Mouse (Mus musculus) left cerebral cortex, adult 11 months (tissue): ENCODE measurements around the gene Arel1.

ENCODE experiments used
- DNase-seq: peaks from one replicate; pipeline ENCODE4 v3.0.0; 2022; ENCODE audit warnings: low spot score

The Arel1 gene

DNA sequence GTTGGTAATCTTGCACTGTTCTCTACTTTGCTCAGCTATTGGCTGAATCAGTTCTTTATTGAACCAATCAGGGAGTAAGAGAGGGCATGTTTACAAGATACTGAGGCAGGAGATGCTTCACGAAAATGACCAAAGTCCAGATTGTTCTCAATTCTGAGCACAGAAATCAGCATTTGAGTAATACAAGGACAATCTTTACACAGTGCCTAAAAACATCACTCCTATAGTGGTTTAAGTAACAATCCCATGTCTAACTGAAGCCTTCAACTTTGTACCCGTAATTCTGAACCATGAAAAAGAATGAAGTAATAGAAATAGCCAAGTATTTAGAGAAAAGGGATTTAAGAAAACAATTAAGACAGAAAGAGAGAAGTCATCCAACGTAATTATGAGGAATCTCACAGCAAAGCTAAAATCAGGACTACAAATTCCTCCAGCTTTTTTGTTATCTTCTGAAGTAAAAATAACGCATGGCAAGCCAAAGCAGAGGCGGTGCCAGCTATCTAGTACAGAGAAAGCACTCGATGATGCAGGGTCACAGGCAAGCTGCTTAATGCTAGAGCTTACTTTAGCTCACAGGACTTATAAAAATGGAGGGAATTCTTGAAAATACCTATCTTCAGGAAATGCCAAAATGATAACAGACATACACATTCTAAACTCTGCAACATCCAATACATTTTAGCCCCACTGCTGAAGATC lies 22.0 kb downstream of the Arel1 start:
- no peak for DNase-seq

DNA sequence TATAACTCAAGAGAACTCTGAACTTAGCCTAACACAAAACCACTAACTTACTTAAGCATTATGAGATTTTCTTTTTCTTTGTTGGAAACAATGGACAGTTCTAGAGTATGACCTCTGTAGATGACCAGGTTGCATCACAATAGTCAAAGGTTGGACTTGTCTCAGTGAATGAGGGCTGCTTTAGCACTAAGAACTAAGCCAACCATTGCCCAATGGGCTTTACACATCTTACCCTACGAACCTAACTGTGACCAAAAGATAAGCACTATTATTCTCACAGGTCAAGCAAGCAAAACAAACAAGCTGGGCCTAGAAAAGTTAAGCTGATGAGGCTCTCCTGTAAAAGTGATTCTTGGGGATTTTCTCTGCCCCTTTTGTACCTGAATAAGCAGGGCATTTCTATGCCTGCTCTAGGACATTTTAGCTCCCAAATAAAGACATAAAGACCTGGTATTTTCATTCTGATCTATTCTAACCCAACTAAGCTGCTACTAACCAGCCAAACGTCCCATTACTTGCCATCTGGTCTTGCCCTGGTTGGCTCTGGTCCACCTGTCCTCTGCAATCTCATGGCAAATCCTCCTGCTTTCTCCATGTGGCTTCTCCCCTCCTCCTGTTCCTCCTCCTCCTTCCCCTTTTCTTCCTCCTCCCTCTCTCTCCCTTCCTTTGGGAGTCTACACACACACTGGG lies 22.7 kb downstream of the Arel1 start:
- no peak for DNase-seq

DNA sequence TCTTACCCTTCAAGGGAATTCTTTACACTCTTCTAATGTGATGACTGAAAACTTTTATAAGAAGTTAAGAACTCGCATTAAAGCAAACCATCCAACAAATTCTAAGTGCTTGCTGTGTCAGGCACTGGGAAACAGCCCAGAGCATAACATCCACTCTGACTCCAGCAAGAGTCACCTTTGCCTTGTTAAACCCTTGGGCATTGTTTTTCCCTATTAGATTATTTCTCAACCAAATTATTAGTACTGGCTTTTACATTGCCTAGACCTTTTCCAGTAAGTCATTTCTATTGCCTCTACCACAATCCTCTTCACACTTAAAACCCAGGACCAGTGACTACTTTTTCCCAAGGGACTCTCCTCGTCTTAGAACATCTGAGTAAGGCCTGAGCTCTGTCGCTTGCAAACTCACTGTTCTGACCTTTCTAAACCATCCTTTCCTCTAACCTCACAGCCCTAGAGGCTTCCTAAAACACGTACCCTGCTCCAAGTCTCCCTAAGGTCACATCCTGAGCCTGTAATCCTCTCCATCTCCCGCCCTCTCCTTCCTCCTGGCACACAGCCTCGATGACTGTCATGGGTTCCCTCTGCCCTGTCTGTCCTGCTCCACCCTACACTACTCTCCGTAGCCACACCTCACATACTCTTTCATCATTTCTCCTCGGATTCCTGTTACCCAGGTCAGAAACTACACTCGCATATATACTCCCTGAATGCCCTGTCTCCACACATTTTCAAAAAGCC lies 25.7 kb downstream of the Arel1 start:
- no peak for DNase-seq

DNA sequence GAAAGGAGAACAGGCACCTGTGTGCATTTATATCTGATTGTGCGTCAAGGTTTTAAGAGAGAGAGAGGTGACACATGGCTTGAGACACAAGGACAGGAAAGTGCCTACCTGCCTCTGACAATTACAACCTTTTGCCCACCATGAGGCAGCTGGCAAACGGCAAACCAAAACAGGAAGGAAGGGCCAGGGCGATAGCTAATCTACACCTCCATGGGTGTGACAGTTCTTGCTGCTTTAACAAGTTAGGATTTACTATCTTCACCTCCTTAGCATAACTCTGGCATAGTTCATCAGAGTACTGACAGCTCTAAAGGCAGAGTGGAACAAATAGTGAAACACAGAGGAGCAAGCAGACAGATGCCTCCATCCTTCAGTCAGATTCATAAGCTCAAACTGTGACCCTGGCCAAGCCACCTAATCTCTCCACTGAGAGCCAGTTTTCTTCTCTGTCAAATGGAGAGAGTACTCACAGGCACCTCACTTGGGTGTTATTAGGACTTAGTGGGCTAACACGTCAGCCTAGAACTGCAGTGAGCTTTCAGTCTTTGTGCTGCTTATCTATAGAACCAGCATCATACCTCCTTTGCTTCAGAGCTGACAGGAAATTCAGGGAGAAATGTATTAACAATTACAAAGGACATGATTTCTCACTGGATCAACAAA lies 26.4 kb downstream of the Arel1 start:
- no peak for DNase-seq

DNA sequence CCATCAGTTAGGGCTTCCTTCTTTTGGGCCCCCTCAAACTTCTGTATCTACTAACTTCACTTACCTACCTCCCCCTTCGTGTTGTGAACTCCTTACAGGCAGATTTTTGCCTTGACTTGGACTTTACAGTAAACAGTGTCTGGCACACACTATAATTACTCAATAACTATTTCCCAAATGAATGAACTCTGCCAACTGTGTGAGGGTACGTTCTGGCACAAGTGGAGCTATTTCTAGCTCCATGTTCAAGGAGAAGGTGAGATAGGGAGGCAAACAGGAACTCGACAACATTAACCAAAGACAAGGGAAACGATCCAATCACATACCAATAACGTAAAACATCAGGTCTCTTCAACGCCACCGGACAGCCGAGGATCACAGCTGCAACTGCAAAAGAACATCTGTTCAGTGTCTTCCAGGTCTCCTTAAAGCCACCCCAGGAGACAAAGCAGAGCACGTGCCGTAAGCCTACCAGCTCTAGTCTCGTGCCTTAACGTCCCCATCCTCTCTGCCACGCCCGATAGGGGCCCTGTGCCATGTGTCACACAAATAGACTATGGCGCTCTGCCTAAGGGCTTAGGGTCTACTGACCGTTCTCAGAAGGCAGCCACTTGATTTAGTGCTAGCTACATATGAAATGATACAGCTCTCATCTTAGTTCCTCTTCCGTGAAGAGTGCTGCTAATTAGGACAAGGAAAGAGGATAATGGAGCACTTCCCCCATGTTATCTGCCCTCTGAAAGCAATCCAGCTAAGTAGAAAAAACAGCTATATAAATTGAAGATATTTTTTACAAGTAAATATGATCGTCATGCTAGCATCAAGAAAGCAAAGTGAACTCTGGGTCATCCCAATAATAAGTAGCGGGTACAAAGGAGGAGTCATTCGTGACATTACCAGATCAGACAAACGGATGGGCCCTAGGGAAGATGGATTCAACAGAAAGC lies 27.4 kb downstream of the Arel1 start:
- DNase-seq = no peak

DNA sequence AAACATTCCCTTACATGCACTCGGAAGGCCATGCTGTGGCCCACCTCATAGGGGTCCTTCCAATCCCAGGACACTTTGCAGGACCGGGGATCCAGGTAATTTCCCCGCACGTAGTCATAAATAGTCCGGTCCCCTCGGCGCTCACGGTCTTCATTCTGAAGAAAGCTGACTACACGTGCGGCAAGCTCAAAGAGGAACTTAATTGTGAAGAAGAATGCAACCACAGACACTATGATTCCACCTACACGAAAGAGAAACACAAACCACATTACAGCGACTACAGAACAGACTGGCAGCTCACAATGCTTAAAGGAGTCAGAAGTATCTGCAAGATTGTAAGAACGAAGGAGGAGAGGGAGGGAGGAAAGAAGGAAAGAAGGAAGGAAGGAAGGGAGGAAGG lies 29.0 kb downstream of the Arel1 start:
- DNase-seq = no peak

DNA sequence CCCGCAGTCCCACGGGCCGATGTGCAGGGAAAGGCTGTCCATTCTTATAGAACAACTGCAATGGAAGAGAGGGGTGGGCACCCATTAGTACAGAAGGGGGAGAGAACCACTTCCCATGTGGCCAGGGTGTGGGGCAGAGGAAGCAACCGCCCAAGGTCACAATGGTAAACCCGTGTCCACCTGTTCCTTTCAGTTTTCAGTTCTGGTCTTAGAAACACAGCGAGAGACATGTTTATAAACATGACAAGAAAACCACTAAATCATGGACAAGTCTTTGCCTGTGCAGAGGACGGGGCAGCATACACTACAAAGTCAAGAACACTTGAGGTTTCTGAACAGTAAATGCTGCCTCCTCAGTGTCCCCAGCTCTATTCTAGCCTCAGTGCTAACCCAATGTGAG lies 30.4 kb downstream of the Arel1 start:
- no peak for DNase-seq

DNA sequence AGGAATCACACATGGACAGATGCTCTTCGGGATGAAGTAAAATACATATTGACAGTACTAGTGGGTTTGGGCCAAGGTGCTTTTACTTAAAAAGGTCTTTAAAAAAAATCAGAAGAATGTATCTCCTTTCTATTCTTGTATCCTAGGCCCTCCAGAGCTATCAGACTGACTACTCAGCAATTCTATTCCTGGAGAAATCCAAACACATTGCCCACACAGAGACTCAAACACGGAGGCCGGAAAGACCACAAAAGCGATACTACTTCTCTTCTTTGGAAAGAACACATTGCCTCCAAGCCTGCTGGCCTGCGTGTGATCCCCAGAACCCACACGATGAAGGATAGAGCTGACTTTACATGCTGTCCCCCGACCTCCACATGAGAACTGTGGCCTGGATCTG lies 31.6 kb downstream of the Arel1 start:
- no peak for DNase-seq

DNA sequence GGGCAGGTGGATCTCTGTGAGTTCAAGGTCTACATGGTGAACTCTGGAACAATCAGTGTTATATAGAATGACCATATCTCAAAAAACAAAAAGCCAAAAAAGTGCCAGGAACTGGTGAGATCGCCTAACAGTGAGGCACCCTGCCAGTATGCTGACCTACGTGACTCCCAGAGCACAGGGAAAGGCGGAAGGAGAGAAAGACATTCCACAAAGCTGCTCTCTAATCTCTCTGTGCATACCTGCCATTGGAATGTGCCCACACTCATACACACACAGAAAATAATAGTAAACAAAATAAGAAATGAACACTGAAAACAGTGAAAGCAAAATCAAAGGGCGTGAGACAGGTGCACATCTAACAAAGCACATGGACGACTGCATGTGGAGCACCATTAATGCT lies 35.4 kb downstream of the Arel1 start:
- DNase-seq = no peak

DNA sequence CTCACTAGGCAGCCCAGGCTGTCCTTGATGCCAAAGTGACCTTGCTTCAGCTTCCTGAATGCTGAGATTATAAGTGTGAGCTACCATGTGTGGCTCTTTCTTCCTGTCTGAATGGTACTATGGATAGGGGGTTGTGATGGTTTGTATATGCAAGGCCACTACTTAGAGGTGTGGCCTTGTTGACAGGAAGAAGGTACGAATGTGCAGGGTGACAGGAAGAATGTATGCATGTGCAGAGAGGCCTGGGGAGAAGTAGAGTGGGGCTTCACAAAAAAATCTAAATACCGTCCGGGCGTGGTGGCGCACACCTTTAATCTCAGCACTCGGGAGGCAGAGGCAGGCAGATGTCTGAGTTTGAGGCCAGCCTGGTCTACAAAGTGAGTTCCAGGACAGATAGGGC lies 38.5 kb downstream of the Arel1 start:
- DNase-seq = no peak

DNA sequence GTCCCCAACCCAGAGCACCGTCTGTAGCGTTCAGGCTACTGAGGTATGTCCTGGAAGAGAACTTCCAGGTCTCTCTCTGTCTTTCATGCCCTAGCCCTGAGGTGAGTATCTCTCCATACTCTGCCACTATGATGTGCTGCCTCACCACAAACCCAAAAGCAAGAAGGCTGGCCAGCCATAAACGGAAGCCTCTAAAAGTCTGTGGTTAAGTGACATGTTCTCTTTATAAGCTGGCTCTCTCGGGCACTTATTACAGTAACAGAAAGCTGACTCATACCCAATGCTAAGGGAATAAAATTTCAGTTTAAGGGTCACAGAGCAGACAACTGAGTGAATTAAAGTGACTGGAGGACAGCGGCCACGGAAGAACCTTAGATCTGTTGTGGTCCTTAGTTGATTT lies 44.2 kb downstream of the Arel1 start:
- no peak for DNase-seq

DNA sequence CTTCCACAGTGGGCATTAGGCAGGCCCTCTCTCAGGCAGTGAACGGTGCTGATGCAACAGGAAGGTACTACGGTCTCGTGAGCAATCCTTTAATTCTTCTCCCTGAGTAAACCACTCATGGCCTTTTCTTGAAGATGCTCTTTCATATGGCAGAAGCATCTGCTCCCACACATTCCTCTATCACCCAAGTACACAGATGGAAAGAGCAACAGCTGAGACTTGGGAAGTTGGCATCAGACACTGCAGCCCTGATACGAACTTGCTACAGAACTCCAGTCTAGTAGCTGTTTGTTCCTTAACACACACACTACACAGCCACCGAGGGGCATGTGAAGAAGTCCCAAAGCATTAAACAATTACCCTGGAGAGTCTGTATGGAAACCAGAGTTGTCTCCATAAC lies 46.4 kb downstream of the Arel1 start:
- no peak for DNase-seq

DNA sequence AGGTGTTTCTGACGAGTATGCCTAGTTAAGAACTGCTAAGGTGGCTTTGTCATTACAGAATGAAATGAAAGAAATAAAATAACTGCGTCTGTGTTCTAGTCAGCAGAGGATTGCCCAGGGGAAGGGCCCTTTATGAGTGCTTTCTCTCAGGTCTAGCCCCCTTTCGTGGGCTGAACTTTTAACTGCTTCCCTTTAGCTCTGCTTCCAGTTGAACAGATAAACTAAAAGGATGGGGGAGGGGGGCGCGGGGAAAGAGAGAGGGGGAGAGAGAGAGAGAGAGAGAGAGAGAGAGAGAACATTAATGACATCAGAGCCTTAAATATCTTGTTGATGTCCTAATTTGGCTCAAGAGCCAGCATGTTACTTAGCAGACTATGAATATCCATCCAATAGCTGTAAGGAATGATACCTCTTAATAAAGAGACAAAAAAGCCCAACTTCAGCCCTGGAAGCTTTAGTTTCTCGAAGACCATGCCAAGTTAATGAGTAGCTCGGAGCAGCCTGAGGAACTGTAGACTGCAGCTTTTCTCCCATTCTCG lies 48.8 kb downstream of the Arel1 start:
- DNase-seq = no peak

DNA sequence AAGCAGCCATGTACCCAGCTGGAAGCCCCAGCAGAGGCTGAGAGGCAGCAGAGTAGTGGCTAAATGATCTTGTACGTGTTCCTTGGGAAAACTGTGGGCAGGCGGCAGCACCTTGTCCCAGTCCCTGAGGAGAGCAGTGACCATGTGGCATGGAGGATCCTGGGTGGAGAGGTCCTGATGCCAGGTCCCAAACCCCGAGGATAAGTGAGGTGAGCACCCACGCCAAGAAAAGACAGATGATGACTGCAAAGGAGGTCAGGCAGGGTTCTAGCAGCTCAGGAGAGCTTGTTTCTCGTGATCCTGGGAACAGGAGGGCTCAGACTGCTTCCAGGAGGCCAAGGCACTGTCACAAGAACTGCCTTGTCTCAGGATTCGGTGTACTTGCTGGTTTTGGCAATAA lies 51.9 kb downstream of the Arel1 start:
- DNase-seq = no peak

DNA sequence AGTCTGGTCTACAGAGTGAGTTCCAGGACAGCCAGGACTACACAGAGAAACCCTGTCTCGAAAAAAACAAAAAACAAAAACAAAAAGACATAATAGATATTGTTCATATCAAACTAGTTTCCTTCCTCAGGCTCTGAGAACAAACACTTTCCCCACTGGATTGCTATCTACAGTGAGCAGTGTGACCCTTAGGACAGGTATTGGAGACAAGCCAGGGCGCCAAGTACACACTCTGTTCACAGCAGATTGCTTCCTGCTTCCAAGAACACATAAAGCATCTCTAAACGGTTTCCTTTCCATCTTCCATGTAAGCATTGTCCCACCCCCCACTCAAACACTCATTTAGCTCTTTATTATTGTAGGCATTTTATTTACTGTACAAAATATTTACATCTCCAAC lies 52.9 kb downstream of the Arel1 start:
- DNase-seq = no peak

DNA sequence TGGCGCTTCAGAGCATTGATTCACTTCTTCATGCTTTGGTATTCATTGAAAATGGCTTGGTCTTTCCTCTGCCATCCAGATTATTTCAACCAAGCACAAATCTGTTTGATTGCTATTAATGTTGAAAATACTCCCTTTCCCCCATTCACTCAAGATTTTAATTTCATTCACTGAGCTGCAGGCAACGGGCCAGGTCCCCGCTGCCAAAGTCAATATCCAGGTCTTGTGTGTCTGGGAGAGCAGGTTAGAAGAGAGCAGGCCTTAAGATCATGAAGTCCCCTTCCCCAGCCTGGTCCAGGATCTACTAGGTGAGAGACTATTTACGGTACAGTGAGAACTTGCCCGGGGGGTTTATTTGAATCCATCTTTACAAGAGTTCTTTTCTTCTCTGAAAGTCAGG lies 55.7 kb downstream of the Arel1 start:
- no peak for DNase-seq

DNA sequence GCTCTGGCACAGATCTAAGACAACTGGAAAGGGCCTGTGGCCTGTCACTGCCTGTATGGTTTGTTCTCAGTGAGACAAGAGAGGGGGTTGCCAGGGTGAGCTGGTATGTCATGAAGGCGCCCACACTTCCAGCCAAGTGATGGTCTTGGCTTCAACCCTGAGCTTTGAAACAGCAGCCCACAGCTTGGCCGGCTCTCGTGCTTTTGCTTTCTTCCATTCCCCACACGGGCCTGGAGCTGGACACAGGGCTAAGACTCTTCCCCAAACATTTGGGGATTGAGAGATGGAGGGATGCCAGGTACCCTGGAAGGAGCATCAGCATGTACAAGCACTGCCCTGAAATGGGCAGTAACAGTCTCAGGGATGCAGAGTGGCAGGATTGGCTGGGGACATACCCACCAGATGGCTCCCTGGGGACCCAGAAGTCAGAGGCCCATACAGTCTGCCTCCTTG lies 58.0 kb downstream of the Arel1 start:
- DNase-seq = no peak

DNA sequence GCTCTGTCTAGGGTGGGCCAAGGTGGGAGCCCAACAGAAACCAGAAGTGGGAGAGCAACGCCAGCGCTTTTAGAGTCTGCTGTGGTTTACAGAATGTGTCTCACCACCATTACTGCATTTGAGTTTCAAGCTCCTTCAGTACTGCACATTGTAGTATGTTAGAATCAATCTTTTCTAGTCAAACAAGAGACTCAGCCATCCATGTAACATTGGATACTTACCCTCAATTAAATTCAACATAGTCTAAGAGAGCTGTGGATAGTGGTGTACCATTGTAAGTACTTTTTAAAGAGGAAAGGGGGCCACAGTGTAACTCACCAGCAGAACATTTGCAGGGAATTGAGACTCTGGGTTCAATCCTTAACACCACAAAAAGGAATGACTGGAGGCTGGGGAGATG lies 59.1 kb downstream of the Arel1 start:
- DNase-seq = no peak

DNA sequence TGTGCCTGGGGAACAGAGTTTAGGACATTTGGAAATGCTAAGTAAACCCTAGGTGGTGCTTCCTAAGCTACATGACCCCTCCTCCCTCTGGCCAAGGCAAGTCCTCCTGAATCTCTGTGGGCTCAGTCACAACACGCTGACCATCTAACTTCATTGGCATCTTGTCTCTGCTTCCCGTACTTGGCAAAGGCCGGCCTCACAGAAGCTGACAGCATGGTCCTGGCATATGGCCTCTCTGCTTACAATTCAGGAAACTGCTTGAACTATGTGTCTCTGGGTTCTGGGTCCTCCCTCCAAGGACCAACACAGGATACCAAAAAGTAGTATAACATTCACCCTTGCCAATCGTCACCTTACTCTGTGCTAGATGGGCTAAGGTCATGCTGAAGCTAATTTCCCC lies 60.6 kb downstream of the Arel1 start:
- DNase-seq = no peak

DNA sequence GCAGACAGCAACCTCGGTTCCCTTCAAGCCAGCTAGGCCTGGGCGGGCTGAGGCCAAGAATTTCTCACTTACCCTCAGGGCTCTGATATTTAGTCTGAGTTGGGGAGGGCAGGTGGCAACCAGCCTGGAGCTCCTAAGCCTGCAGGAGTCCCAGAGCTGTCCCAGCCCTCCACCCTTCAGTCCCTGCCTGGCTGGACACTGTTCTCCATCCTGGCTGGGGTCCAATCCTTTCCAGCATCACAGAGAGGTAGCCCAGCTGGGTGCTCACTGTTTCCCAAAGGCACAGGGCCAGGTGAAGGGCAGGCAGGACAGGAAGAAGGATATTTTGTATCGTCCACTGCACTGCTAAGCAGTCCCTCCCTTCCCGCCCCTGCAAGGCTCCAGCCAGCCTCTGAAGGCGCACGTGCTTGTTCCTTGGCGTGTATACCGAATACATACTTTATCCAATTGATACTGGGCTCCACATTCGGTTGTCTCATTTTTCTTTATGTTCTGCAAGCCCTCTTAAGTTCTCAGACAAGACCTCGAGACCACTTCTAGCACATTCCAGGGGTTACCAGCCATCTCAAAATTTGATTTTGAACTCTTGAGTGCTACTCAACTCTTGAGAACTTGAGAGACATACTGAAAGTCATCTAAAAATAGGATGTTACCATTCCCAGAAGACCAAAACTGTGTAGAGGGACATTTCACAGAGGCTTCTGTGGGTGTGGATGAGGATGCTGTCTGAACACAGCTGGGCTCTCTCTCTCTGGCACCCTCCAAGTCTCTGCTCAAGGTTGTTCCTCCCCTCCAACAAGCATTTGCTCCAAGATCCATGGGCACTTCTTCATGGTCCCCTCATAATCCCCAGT lies 62.8 kb downstream of the Arel1 start:
- no peak for DNase-seq
